Mouse (Mus musculus) c-Kit-positive CD71-positive TER-119-negative erythroid progenitor cells, embryonic 14.5 days (primary cell): ENCODE data around the gene Ttc25.
A peak's percentile ranks its signal among the peaks of the same experiment; 100 is the strongest.
"Not testable (repeated sequence)": the region's sequence is repeated elsewhere in the genome, so short reads cannot be mapped to it uniquely, and the experiment has no call there.

ENCODE experiments used
- DNase-seq: peaks from one replicate; pipeline ENCODE4 v3.0.0-alpha.2; 2013; ENCODE audit warnings: low read depth

The Ttc25 gene

GRCm38 (mm10) chr11:100570430-100571201 is 25.2 kb downstream of the Ttc25 start:
- peak; percentile 58 for DNase-seq

- DNase-seq = no peak
Measured at GRCm38 (mm10) chr11:100571202-100571567, 25.8 kb downstream of the Ttc25 start.

GRCm38 (mm10) chr11:100574188-100574587 is 28.8 kb downstream of the Ttc25 start:
- DNase-seq = no peak

- peak; percentile 40 for DNase-seq
Measured at GRCm38 (mm10) chr11:100574708-100575483, 29.5 kb downstream of the Ttc25 start, which contains the start of gene Cnp. Gene Cnp (plus strand): TSS chr11:100574904.

GRCm38 (mm10) chr11:100575484-100575855 is 30.1 kb downstream of the Ttc25 start:
- no peak for DNase-seq

- no peak for DNase-seq
Measured at GRCm38 (mm10) chr11:100576256-100576655, 30.8 kb downstream of the Ttc25 start.

GRCm38 (mm10) chr11:100577852-100578599 is 32.6 kb downstream of the Ttc25 start:
- no peak for DNase-seq

- no peak for DNase-seq
Measured at GRCm38 (mm10) chr11:100579116-100579799, 33.9 kb downstream of the Ttc25 start.

- no peak for DNase-seq
Measured at GRCm38 (mm10) chr11:100580275-100580674, 34.9 kb downstream of the Ttc25 start.

GRCm38 (mm10) chr11:100581756-100582155 is 36.3 kb downstream of the Ttc25 start:
- DNase-seq = no peak

GRCm38 (mm10) chr11:100582413-100582812 is 37.0 kb downstream of the Ttc25 start:
- DNase-seq = not testable (repeated sequence)

GRCm38 (mm10) chr11:100582836-100583235 is 37.4 kb downstream of the Ttc25 start:
- DNase-seq = no peak

GRCm38 (mm10) chr11:100584561-100584961 is 39.2 kb downstream of the Ttc25 start:
- no peak for DNase-seq

GRCm38 (mm10) chr11:100585148-100585547 is 39.7 kb downstream of the Ttc25 start:
- no peak for DNase-seq

- no peak for DNase-seq
Measured at GRCm38 (mm10) chr11:100588462-100588861, 43.1 kb downstream of the Ttc25 start.

GRCm38 (mm10) chr11:100592346-100593046 is 47.1 kb downstream of the Ttc25 start:
- DNase-seq = no peak

GRCm38 (mm10) chr11:100594608-100595007 is 49.2 kb downstream of the Ttc25 start:
- DNase-seq = no peak

GRCm38 (mm10) chr11:100595533-100595932 is 50.1 kb downstream of the Ttc25 start:
- no peak for DNase-seq

- no peak for DNase-seq
Measured at GRCm38 (mm10) chr11:100598074-100598473, 52.7 kb downstream of the Ttc25 start.

- no peak for DNase-seq
Measured at GRCm38 (mm10) chr11:100601372-100601771, 56.0 kb downstream of the Ttc25 start.

- DNase-seq = no peak
Measured at GRCm38 (mm10) chr11:100603155-100603554, 57.7 kb downstream of the Ttc25 start.
